Mouse (Mus musculus) spleen, adult 10 weeks (tissue): ENCODE measurements around the gene Folr1. TPM values are rescaled to one million over a fixed set of nuclear protein-coding genes. Genes with fewer than 3 reads are reported as not detected.

Experiments
- polyA plus RNA-seq: library from polyadenylated mRNA; stranded (reverse); fragments of 350-450 nt; fragmentation: Illumina TruSeq; extraction: RNeasy Lipid Tissue Mini Kit (QIAGEN cat#74804); gene quantifications from one replicate; pipeline ENCODE4 v1.2.3, GENCODE M21; 2015; ENCODE audit warnings: low replicate concordance; ENCODE audit not compliant: insufficient read depth

Gene Folr1
- polyA plus RNA-seq, result not detected

GRCm38 (mm10) chr7:101870629-101871028, at the start of gene Folr1:
TSS of gene Folr1 (minus strand) at chr7:101870788.

GRCm38 (mm10) chr7:101906287-101906681, 35.7 kb upstream of the Folr1 start, which contains the start of gene Tomt:
TSS of gene Tomt (minus strand) at chr7:101906359.

GRCm38 (mm10) chr7:101905561-101906286, 35.1 kb upstream of the Folr1 start, which contains the start of gene Lamtor1:
TSS of gene Lamtor1 (plus strand) at chr7:101905904.

GRCm38 (mm10) chr7:101863415-101863814, 7.2 kb downstream of the Folr1 start, which contains the start of gene Anapc15:
TSS of gene Anapc15 (plus strand) at chr7:101863715.

GRCm38 (mm10) chr7:101857094-101857493, 13.5 kb downstream of the Folr1 start, which contains the start of gene Folr2:
TSS of gene Folr2 (minus strand) at chr7:101857194.

GRCm38 (mm10) chr7:101837606-101838471, 32.7 kb downstream of the Folr1 start, which contains the start of gene Inppl1:
TSS of gene Inppl1 (minus strand) at chr7:101838229.

GRCm38 (mm10) chr7:101817861-101818401, 52.7 kb downstream of the Folr1 start, which contains the start of gene Phox2a:
TSS of gene Phox2a (plus strand) at chr7:101818313.

Other genes starting within 250 kb of the Folr1 start
- gene Clpb, start 207.2 kb downstream of the Folr1 start, polyA plus RNA-seq, result 10.1 TPM
- gene Phox2a, start 52.5 kb downstream of the Folr1 start, polyA plus RNA-seq, result not detected
- 22.2 TPM for gene Inppl1, start 32.6 kb downstream of the Folr1 start, polyA plus RNA-seq
- 0.70 TPM for gene Folr2, start 13.6 kb downstream of the Folr1 start, polyA plus RNA-seq
- 54.4 TPM for gene Anapc15, start 7.1 kb downstream of the Folr1 start, polyA plus RNA-seq
- 50.3 TPM for gene Lamtor1, start 35.1 kb upstream of the Folr1 start, polyA plus RNA-seq
- gene Tomt, start 35.6 kb upstream of the Folr1 start, polyA plus RNA-seq, result not detected
- gene Lrrc51, start 63.1 kb upstream of the Folr1 start, polyA plus RNA-seq, result 3.0 TPM
- 165 TPM for gene Numa1, start 63.3 kb upstream of the Folr1 start, polyA plus RNA-seq
- gene Il18bp, start 147.9 kb upstream of the Folr1 start, polyA plus RNA-seq, result 37.4 TPM
- gene Rnf121, start 194.7 kb upstream of the Folr1 start, polyA plus RNA-seq, result 23.6 TPM
- gene Xndc1, start 194.7 kb upstream of the Folr1 start, polyA plus RNA-seq, result 54.1 TPM
- gene Xntrpc, start 194.9 kb upstream of the Folr1 start, polyA plus RNA-seq, result 1.5 TPM
- gene Trpc2, start 212.3 kb upstream of the Folr1 start, polyA plus RNA-seq, result not detected
- gene Art1, start 231.0 kb upstream of the Folr1 start, polyA plus RNA-seq, result not detected
- gene Art5, start 238.7 kb upstream of the Folr1 start, polyA plus RNA-seq, result not detected
- gene Chrna10, start 246.0 kb upstream of the Folr1 start, polyA plus RNA-seq, result not detected